Mouse (Mus musculus) brain, embryonic 14.5 days (tissue): ENCODE data around the gene Chrnd.

Experiments
- CTCF ChIP-seq: fragments of 200-500 bp; IDR thresholded peaks from 2 replicates; pipeline ENCODE4 v1.5.1; 2012; ENCODE audit warnings: inconsistent platforms, mild to moderate bottlenecking, moderate library complexity, borderline replicate concordance; ENCODE audit not compliant: insufficient read depth, insufficient read length; ENCODE audit errors: extremely low read depth
- POLR2A ChIP-seq: fragments of 200-500 bp; IDR thresholded peaks from 2 replicates; pipeline ENCODE4 v1.6.1; 2012; ENCODE audit warnings: mild to moderate bottlenecking, inconsistent platforms, borderline replicate concordance; ENCODE audit not compliant: poor library complexity, insufficient read depth, insufficient read length, severe bottlenecking; ENCODE audit errors: extremely low read depth

- no peak for TF ChIP-seq CTCF
- no peak for TF ChIP-seq POLR2A
Observed at GRCm38 (mm10) chr1:87230606-87231005, 40.2 kb downstream of the Chrnd start.
